Mouse (Mus musculus) erythroblast, embryonic 14.5 days (primary cell): ENCODE measurements around the gene Diras2. TPM values are rescaled to one million over a fixed set of nuclear protein-coding genes. Genes with fewer than 3 reads are reported as not detected.

Experiments used
- H3K27me3 ChIP-seq: 2 replicates; pipeline ENCODE4 v1.6.1; 2012; ENCODE audit warnings: inconsistent platforms; ENCODE audit not compliant: control insufficient read depth
- H3K36me3 ChIP-seq: 2 replicates; pipeline ENCODE4 v1.6.1; 2012; ENCODE audit warnings: mild to moderate bottlenecking, inconsistent platforms; ENCODE audit not compliant: control insufficient read depth
- H3K4me1 ChIP-seq: 2 replicates; pipeline ENCODE4 v1.6.1; 2012; ENCODE audit warnings: inconsistent platforms; ENCODE audit not compliant: control insufficient read depth
- H3K4me3 ChIP-seq: replicated peaks from 2 replicates; pipeline ENCODE3; 2012; ENCODE audit warnings: moderate library complexity, mild to moderate bottlenecking, inconsistent platforms
- H3K9me3 ChIP-seq: 2 replicates; pipeline ENCODE4 v1.6.1; 2012; ENCODE audit warnings: low read length, inconsistent platforms, mixed read lengths; ENCODE audit not compliant: control insufficient read depth
- GATA1 ChIP-seq: IDR thresholded peaks from 2 replicates; pipeline ENCODE4 v1.6.1; 2012; ENCODE audit warnings: low read length, inconsistent platforms, mixed read lengths
- TAL1 ChIP-seq: IDR thresholded peaks from 3 replicates; pipeline ENCODE4 v1.6.1; 2012; ENCODE audit warnings: low read length, inconsistent platforms, mixed read lengths
- polyA plus RNA-seq: library from polyadenylated mRNA; stranded (reverse); fragments of >175 nt; gene quantifications from 2 replicates; pipeline ENCODE4 v1.2.3, GENCODE M21; 2012

The Diras2 gene
- polyA plus RNA-seq, 1 experiment: not detected

DNA sequence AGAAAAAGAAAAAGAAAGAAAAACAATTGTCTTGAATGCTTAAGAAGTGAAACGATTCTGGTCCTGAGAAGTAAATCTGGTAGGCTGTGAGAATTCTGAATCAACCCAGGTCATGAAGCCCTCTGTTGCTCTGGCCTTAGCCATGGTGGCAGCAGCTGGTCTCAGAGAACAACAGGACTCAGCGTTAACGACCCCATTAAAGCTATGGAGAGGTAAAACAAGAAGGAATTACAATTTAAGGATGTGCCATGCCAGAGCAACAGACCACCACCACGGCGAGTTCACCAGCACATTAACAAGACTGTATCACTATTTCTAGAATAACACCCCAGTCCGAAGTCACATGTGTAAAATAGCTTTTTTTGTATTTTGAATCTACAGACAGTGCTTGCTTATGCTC lies 65.9 kb downstream of the Diras2 start:
- Histone ChIP-seq H3K4me3 (no peak overlapping the region), H3K4me1 (no peaks in the 10 kb centered on the region), H3K27me3 (no peaks in the 10 kb centered on the region), H3K36me3 (no peaks in the 10 kb centered on the region), H3K9me3 (no peaks in the 10 kb centered on the region)
- TF ChIP-seq GATA1 (no peak), TAL1 (no peak)

DNA sequence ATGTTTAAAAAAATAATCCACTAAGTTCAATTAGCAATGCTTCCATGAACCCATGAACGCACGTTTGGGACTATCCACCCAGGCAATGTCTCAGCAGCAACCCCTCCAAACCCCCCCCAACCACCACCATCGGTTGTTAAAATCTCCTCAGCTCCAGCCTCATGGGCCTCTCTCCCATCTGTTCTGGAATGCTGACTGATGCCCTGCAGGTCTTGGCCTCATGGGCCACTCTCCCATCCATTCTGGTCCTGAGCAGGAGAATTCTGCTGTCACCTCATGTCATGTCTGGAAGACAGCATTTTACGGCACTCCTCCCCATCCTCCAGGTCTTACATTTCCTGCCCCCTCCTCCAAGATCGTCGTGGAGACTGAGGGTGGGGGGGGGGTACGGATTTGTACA lies 71.1 kb downstream of the Diras2 start:
- TF ChIP-seq GATA1 (no peak), TAL1 (no peak)
- Histone ChIP-seq H3K4me3 (no peak overlapping the region), H3K4me1 (no peaks in the 10 kb centered on the region), H3K9me3 (no peaks in the 10 kb centered on the region), H3K36me3 (no peaks in the 10 kb centered on the region), H3K27me3 (no peaks in the 10 kb centered on the region)

DNA sequence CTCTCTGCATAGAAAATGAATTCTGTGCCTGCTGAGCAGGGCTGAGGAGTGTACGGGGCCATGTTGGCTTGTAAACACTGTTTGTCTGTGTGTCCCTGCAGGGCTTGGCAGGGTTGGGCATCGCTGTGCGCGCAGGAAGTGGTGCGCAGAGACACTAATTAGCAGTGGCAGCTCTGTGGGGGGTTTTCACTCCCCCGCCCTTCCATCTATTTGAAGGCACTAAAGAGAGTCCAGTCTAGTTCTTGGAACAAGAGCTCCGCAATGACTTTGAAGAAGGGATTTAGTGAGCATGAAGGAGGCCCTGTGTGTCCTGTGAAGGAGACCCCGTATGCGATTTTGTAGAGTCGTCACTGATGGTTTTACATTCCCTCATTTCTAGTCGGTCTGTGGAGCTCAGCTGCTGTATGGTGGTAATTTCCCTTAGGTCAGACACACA lies 73.2 kb downstream of the Diras2 start:
- no peaks in the 10 kb centered on the region for H3K36me3 ChIP-seq
- H3K4me1 ChIP-seq: no peaks in the 10 kb centered on the region
- no peak overlapping the region for H3K4me3 ChIP-seq
- H3K27me3 ChIP-seq: no peaks in the 10 kb centered on the region
- H3K9me3 ChIP-seq: no peaks in the 10 kb centered on the region
- TF ChIP-seq GATA1 (no peak), TAL1 (no peak)

DNA sequence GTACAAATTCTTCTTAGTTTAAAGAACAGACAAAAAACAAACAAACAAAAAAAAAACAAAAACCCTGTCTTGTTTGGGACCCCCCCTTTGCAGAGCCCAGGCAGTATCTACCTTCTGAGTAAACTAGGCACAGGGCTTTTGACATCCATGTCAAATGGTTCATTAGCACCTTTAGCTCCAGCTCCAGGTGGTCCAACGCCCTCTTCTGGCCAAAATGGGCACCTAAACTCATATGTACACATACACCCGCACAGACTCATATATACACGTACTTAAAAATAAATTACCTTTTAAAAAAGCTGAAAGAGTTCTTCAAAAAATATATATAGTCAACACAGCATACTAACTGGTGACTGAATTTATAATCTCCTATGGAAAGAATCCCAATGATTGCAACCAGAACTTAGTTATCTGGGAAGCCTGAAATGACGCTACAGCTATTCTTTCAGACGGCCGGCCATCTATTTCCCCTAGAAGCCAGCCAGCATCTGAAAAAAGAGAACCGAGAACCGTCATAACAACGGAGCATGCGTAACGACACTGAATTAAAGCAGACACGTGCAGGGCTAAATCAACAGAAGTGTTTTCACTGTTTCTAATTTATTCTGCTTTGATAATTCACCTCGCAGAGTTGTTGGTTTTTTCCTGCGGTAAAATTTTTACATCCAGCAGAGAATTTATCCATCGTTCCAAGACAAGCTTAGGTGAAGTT lies 73.7 kb downstream of the Diras2 start:
- no peak for TF ChIP-seq GATA1
- TF ChIP-seq TAL1: no peak
- Histone ChIP-seq H3K27me3 (no peaks in the 10 kb centered on the region), H3K36me3 (no peaks in the 10 kb centered on the region), H3K4me1 (no peaks in the 10 kb centered on the region), H3K4me3 (no peak overlapping the region), H3K9me3 (no peaks in the 10 kb centered on the region)

DNA sequence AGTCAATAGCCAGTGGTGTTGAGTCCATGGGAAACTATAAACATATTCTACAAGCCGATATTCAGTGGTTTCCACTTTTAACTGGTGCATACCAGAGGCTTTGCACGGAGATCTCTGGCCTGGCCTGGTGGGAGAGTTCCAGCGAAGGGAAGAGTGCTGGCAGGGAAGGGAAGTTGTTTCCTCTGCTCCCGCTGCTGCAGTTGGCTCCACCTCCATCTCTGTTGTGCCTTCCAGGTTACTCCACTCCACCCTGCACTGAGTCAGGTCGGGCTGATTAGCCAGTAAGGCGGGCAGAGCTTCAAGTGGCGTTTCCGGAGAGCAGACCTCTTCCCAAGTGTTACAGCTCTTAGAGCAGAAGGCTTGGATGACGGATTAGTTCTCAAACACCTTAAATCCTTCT lies 75.8 kb downstream of the Diras2 start:
- Histone ChIP-seq H3K4me1 (no peaks in the 10 kb centered on the region), H3K27me3 (no peaks in the 10 kb centered on the region), H3K4me3 (no peak overlapping the region), H3K36me3 (no peaks in the 10 kb centered on the region), H3K9me3 (no peaks in the 10 kb centered on the region)
- no peak for TF ChIP-seq GATA1
- TF ChIP-seq TAL1: no peak

DNA sequence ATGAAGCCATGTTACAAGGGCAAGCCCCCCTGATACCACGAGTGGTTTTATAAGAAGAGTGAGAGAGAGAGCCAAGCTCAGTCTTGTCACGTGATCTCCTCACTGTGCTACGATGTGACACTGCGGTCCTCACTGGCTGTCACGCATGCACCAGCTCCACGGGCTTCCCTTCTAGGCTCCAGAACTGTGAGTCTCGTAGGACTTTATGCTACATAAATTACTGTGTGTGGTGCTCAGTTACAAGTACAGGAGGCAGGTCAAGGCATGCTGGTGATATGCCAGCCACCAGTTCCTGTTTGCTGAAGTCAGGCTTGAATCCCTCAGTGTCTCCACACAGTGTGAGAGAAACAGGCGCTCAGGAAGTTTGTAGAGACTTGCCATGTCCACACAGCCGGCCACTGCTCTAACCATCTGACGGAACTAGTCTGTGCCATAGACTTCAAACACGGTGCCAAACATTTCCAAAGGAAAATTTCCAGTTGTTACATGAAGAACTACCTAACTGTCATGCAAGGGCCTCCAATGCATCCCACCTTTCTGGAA lies 76.3 kb downstream of the Diras2 start:
- Histone ChIP-seq H3K36me3 (no peaks in the 10 kb centered on the region), H3K27me3 (no peaks in the 10 kb centered on the region), H3K4me1 (no peaks in the 10 kb centered on the region), H3K4me3 (no peak overlapping the region), H3K9me3 (no peaks in the 10 kb centered on the region)
- TF ChIP-seq GATA1 (no peak), TAL1 (no peak)

Other genes starting within 250 kb of the Diras2 start
- 0.09 and 0.13 TPM in 2 replicates for gene Syk, start 51.9 kb upstream of the Diras2 start, polyA plus RNA-seq